Comparison of ENCODE assay signal across 8 mouse cellular contexts in genomic region chr11:54438366-54438781, GRCm38 (mm10). TPM values are rescaled to one million over a fixed set of nuclear protein-coding genes. Genes with fewer than 3 reads are reported as not detected.
A peak's percentile ranks its signal among the peaks of the same experiment; 100 is the strongest.
DNase-seq lines count a peak whose midpoint lies in the region; ATAC-seq and TF ChIP-seq lines count a peak whose summit lies in the region.

No protein-coding gene starts in this region.

- under 1% methylated on average over 47 of the region's 47 CpGs for WGBS in kidney, adult 2 months
- under 1% methylated on average over 42 of the region's 47 CpGs for WGBS in heart, postnatal 0 days

- no peaks in the 10 kb centered on the region for H3K36me3 ChIP-seq in kidney, adult 2 months (ENCODE audit: control insufficient read depth, insufficient read depth, low read length)
- H3K36me3 ChIP-seq in heart, postnatal 0 days (replicated peaks; ENCODE audit: control insufficient read depth, insufficient read depth, low read length), result no peaks in the 10 kb centered on the region

- peak overlapping the region; percentile 70 for H3K4me2 ChIP-seq in heart, postnatal 0 days (ENCODE audit: low read depth, low read length)

- no peak for TF ChIP-seq CTCF in kidney, adult 2 months (conservative IDR thresholded peaks at IDR 0.05; ENCODE audit: insufficient read depth, insufficient read length, low read depth, low read length)
- TF ChIP-seq CTCF in heart, postnatal 0 days (IDR thresholded peaks at IDR 0.05; ENCODE audit: low read depth), result no peak
- no peak for TF ChIP-seq CTCF in left cerebral cortex, adult 2 months (IDR thresholded peaks at IDR 0.05)

- no peaks in the 10 kb centered on the region for H3K9me3 ChIP-seq in heart, postnatal 0 days (replicated peaks; ENCODE audit: control insufficient read depth, low read length)

- no peak for TF ChIP-seq EP300 in heart, postnatal 0 days (IDR thresholded peaks at IDR 0.05; ENCODE audit: low read depth)

- intact Hi-C loops in left cerebral cortex, adult 2 months (cut with DNase I), result loop anchor here (1.0 to 5.0 kb wide), 2 partner anchors 81 to 84 kb away; partner anchors contain the start of gene Rapgef6

- H3K27me3 ChIP-seq in kidney, adult 2 months (replicated peaks; ENCODE audit: control insufficient read depth, insufficient read depth, low read length), result no peaks in the 10 kb centered on the region
- H3K27me3 ChIP-seq in heart, postnatal 0 days (ENCODE audit: control insufficient read depth, insufficient read depth, low read length), result no peaks in the 10 kb centered on the region

- no peak for TF ChIP-seq POLR2A in kidney, adult 2 months (IDR thresholded peaks at IDR 0.05; ENCODE audit: low read depth, low read length)

- H3K4me1 ChIP-seq in kidney, adult 2 months (ENCODE audit: control insufficient read depth, insufficient read depth, low read length), result peaks cover 9% of the 10 kb centered on the region; the same call in 1 of the 2 replicates
- H3K4me1 ChIP-seq in heart, postnatal 0 days (ENCODE audit: control insufficient read depth, insufficient read depth), result peaks cover 21% of the 10 kb centered on the region

- peak; percentile 66 for DNase-seq in kidney, adult 2 months
- DNase-seq in kidney, adult 11 months, result no peak
- DNase-seq in adrenal gland, postnatal 4 days (ENCODE audit: low spot score in 2 of 2), result peak; percentile 12 to 32
- DNase-seq in heart, postnatal 0 days (ENCODE audit: low spot score), result peak; percentile 45
- DNase-seq in left cerebral cortex, adult 2 months (ENCODE audit: extremely low spot score in 1 of 2, low spot score in 2 of 2), result peak in 1 of 2 experiments; percentile 57
- DNase-seq in lung, postnatal 36 days, result peak; percentile 46
- peak; percentile 48 for DNase-seq in right cerebral cortex, postnatal 14 days

- peak; percentile 65 for ATAC-seq in erythroid progenitor cell, adult 5-6 weeks (replicated peaks; ENCODE audit: low FRiP score, poor library complexity, severe bottlenecking)
- peak; percentile 79 for ATAC-seq in heart, postnatal 0 days (ENCODE audit: insufficient read depth, low read depth)

- peak overlapping the region; percentile 94 for H3K4me3 ChIP-seq in kidney, adult 2 months (ENCODE audit: insufficient read depth, low read depth, low read length)
- peak overlapping the region; percentile 99 for H3K4me3 ChIP-seq in heart, postnatal 0 days (ENCODE audit: low read depth, low read length)
- H3K4me3 ChIP-seq in left cerebral cortex, adult 2 months, result peak overlapping the region; percentile 67

- peak overlapping the region; percentile 87 for H3K27ac ChIP-seq in kidney, adult 2 months (ENCODE audit: insufficient read depth, low read depth, low read length)
- H3K27ac ChIP-seq in heart, postnatal 0 days (ENCODE audit: low read depth), result peak overlapping the region; percentile 98
- peak overlapping the region; percentile 99 for H3K27ac ChIP-seq in left cerebral cortex, adult 2 months

- peak overlapping the region; percentile 98 for H3K9ac ChIP-seq in heart, postnatal 0 days (replicated peaks; ENCODE audit: low read depth, low read length)

RNA-seq across cellular contexts. Expression of gene Fnip1, which starts 0.4 kb away (rescaled TPM):
- polyA plus RNA-seq in kidney, adult 2 months (2012; rRNA removed), result 5.2 and 6.2 TPM in 2 replicates
- total RNA-seq in adrenal gland, postnatal 4 days (2021), result 10 to 100 TPM; 25.6 to 25.9 TPM
- total RNA-seq in erythroid progenitor cell, adult 5-6 weeks (2015; ENCODE audit: low replicate concordance), result 22.7 and 44.9 TPM in 2 replicates
- 28.0 and 35.0 TPM in 2 replicates for total RNA-seq in erythroid progenitor cell, adult 5-6 weeks (2017; ENCODE audit: low replicate concordance)
- total RNA-seq in heart, postnatal 0 days (2014; rRNA removed; ENCODE audit: low replicate concordance), result 22.8 and 27.2 TPM in 2 replicates
- polyA plus RNA-seq in heart, postnatal 0 days (2015; fragmentation: Nextera tagmentation; extraction: Ambion mirVana), result 8.0 and 8.8 TPM in 2 replicates
- 10 to 100 TPM; 36.3 to 38.3 TPM for total RNA-seq in left cerebral cortex, adult 2 months (2021)
